Mouse (Mus musculus): Measurements from ENCODE around the gene Prpsap1.

DNA sequence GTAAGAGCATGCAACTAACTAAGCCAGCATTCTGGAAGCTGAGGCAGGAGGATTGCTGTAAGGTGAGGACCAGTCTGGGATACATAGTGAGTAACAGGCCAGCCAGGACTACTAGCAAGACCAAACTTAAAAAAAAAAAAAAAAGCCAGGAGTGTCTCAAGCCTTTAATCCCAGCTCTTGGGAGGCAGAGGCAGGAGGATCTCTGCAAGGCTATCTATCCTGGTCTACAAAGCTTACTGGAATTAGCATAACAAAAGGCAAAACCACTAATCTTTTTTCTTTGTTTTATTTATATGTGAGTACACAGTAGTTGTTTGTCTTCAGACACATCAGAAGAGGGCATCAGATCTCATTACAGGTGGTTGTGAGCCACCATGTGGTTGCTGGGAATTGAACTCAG is 5.8 kb downstream of the Prpsap1 start:
- TF ChIP-seq MAZ (IDR thresholded peaks at IDR 0.05; ENCODE audit: low read depth, low read length) (no peak), CTCF (conservative IDR thresholded peaks at IDR 0.05 in 1 of 2, IDR thresholded peaks at IDR 0.05 in 1 of 2; ENCODE audit: low read depth in 2 of 2, low read length in 2 of 2) (no peak), EP300 (IDR thresholded peaks at IDR 0.05; ENCODE audit: low read length) (no peak), E2F4 (IDR thresholded peaks at IDR 0.05; ENCODE audit: insufficient replicate concordance, low read depth, low read length) (no peak), CHD2 (IDR thresholded peaks at IDR 0.05; ENCODE audit: low read length) (no peak), TBP (conservative IDR thresholded peaks at IDR 0.05; ENCODE audit: low read depth, low read length) (no peak), ELF1 (IDR thresholded peaks at IDR 0.05; ENCODE audit: low read depth, low read length) (no peak), BHLHE40 (IDR thresholded peaks at IDR 0.05; ENCODE audit: low read depth, low read length) (no peak), POLR2A (IDR thresholded peaks at IDR 0.05; ENCODE audit: low read depth, low read length) (no peak), MYC (IDR thresholded peaks at IDR 0.05; ENCODE audit: low read depth, low read length) (no peak), HCFC1 (IDR thresholded peaks at IDR 0.05; ENCODE audit: low read depth, low read length) (no peak), RAD21 (IDR thresholded peaks at IDR 0.05; ENCODE audit: low read depth, low read length) (no peak), NRF1 (IDR thresholded peaks at IDR 0.05; ENCODE audit: low read depth, low read length) (no peak)

All from CH12.LX (cell line).